Mouse (Mus musculus) brain, embryonic 14.5 days (tissue): ENCODE data around the gene Aph1c.

Experiments
- CTCF ChIP-seq: fragments of 200-500 bp; IDR thresholded peaks from 2 replicates; pipeline ENCODE4 v1.5.1; 2012; ENCODE audit warnings: inconsistent platforms, mild to moderate bottlenecking, moderate library complexity, borderline replicate concordance; ENCODE audit not compliant: insufficient read depth, insufficient read length; ENCODE audit errors: extremely low read depth
- POLR2A ChIP-seq: fragments of 200-500 bp; IDR thresholded peaks from 2 replicates; pipeline ENCODE4 v1.6.1; 2012; ENCODE audit warnings: mild to moderate bottlenecking, inconsistent platforms, borderline replicate concordance; ENCODE audit not compliant: poor library complexity, insufficient read depth, insufficient read length, severe bottlenecking; ENCODE audit errors: extremely low read depth

GRCm38 (mm10) chr9:66883500-66883899 is 49.0 kb upstream of the Aph1c start:
- TF ChIP-seq CTCF (no peak), POLR2A (no peak)
